Mouse (Mus musculus) adrenal gland, postnatal 36 days (tissue): Measurements from ENCODE around the gene Dars. TPM values are rescaled to one million over a fixed set of nuclear protein-coding genes. Genes with fewer than 3 reads are reported as not detected.
"Not testable (repeated sequence)": the region's sequence is repeated elsewhere in the genome, so short reads cannot be mapped to it uniquely, and the experiment has no call there.

Experiments
- DNase-seq, 2 experiments: peaks; one replicate each; pipeline ENCODE4 v3.0.0; 2021; ENCODE audit warnings: mixed read lengths in 1 of 2
- total RNA-seq, 2 experiments: library from RNA; stranded (reverse); gene quantifications; 2 replicates each; pipeline ENCODE4 v1.2.3; 2021

Dars gene
- total RNA-seq, 2 experiments from 2014 or later: 80.6 to 105 TPM

DNA sequence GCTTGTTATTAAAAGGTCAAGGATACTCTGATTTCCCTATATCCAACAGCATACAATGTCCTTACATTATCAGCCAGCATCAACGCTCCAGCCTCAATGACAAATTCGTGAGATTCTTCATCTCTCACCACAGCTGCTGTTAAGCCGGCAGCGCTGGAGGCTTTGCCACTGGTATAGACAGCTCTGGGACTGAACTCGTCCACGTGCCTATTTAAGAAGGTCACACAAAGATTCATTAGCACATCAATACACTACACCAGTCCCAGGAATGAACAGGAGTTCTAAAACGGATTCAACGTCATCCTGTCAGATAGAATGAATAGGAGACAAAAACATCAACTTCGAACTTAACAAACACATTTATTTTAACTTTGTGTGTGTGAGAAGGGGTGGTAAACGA lies 72.9 kb downstream of the Dars start:
- DNase-seq: no peak

- DNase-seq: no peak
Observed at GRCm38 (mm10) chr1:128337708-128338320, 79.4 kb downstream of the Dars start.

DNA sequence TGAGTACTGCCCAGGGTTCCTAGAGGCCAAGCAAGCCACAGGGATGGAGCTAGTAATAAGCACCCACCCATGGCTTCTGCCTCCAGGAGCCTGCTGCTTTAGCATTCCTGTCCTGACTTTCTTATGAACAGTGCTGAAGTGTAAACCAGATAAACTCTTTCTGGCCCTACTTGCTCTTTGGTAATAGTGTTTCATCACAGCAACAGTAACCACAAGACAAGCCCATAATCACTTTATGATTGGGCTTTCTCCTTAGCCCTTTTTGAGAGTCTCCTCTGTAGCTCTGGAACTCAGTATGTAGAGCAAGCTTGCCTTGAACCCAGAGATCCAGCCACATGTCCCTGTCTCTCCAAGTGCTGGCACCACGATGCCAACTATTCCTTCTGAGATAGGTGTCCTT lies 86.9 kb downstream of the Dars start:
- no peak for DNase-seq

DNA sequence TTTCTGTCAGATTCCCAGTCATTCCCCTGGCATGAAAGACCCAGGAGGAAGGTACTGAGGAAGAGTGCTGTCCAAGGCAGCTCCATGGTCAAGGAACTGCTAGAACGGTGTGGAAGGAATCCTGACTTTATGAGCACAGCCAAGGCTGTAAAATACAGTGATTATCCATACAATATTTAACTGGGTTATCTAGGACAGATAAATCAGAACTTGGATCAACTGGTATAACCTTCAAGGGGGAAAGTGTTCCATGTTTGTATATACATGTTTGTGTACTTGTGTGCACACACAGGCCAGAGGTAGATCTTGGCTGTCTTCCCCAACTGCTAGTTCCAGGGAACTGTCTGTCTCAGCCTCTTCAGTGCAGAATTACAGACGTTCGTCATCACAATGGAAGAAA lies 89.0 kb downstream of the Dars start, which contains the start of gene Lct:
TSS of gene Lct (minus strand) at position 101 of the 400 bp plus-strand sequence.
- DNase-seq: no peak

DNA sequence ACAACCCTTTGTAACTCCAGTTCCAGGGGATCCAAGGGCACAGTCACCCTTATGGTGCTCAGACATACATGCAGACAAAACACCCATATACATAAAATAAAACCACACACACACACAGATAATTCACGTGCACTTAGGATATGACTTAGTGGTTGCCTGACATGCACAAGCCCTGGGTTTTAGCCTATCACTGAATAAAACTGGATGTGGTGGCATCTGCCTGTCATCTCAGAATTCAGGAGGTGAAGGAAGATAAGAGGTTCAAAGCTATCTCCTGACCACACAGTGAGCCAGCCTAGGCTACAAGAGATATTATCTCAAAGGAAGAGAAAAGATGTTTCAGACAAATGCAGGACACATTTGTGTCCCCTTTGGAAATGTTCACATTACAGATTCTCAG lies 90.0 kb downstream of the Dars start:
- DNase-seq: no peak

- no peak for DNase-seq
Observed at GRCm38 (mm10) chr1:128324776-128325175, 92.4 kb downstream of the Dars start.

GRCm38 (mm10) chr1:128323026-128323643 lies 94.0 kb downstream of the Dars start:
- no peak for DNase-seq

DNA sequence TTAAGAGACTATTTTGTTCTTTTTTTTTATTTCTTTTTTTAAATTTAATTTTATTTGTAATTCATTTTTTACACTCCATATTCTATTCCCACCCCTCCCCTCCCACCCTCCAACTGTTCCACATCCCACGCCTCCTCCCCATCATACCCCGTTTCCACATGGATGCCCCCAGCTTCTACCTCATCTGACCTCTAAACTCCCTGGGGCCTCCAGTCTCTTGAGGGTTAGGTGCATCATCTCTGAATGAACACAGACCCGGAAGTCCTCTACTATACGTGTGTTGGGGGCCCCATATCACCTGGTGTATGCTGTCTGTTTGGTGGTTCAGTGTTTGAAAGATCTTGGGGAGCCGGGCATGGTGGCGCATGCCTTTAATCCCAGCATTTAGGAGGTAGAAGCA lies 97.9 kb downstream of the Dars start:
- DNase-seq: not testable (repeated sequence)

DNA sequence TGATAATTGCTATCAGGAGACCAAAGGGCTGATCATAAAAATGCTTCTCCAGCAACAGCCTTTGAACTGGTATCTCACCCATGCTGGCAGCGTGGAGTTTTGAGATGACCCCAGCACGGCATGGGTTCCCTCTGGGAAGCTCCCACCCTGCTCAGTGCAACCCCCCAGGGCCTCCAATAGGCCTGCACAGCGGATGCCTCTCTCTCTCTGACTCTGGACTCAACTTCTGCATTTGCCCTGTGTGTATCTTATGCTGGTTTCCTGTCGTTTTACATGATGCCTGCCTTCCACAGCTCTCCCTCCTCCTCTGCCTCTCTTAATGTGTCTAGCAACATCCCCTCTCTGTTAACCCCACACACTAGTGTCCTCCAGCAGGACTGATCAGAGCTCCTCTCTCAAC lies 102.5 kb downstream of the Dars start:
- DNase-seq: no peak

Other genes with a start within 250 kb of the Dars start
- gene Ubxn4, start 173.4 kb downstream of the Dars start, total RNA-seq: 10 to 100 TPM; 68.9 to 86.1 TPM
- under 1 TPM in 1 of 2 experiments, not detected in 1; 0.20 TPM for gene Lct, start 89.0 kb downstream of the Dars start, total RNA-seq
- gene Mcm6, start 57.7 kb downstream of the Dars start, total RNA-seq: 10 to 100 TPM; 25.4 to 27.2 TPM
- 10 to 100 TPM; 15.6 to 87.6 TPM for gene Cxcr4, start 174.9 kb upstream of the Dars start, total RNA-seq